Mouse (Mus musculus): ENCODE data around the gene Rab3a. TPM values are rescaled to one million over a fixed set of nuclear protein-coding genes. Genes with fewer than 3 reads are reported as not detected.
A peak's percentile ranks its signal among the peaks of the same experiment; 100 is the strongest.

Rab3a gene
- polyA plus RNA-seq, 1 experiment from 2014 or later: 2.7 TPM

DNA sequence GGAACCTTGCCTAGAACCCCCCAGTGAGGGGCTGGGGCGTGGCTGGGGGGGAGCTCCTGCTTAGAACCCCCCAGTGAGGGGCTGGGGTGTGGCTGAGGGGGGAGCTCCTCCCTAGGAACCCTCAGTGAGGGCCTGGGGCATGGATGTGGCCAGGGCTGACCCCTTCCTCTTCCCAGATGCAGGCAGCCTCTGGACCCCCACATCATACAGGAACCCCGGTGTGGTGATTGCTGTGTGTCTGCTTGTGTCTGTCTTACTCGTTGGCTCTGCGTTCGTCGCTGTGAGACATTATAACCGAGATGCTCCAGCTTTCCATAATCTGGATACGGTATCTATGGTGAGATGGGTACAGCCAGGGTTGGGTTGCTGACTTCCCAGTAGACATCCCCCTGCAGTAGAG lies 32.9 kb upstream of the Rab3a start:
- whole genome bisulfite sequencing (ENCODE audit: insufficient replicate concordance): 71% methylated on average over 8 of the region's 8 CpGs
- H3K27me3 ChIP-seq: peaks cover 41% of the 10 kb centered on the region
- H3K4me1 ChIP-seq (replicated peaks): peaks cover 12% of the 10 kb centered on the region; the same call in 1 of the 2 replicates
- no peak overlapping the region for H3K9ac ChIP-seq
- H3K4me3 ChIP-seq (replicated peaks): no peak overlapping the region
- no peaks in the 10 kb centered on the region for H3K9me3 ChIP-seq (replicated peaks)
- no peak overlapping the region for H3K27ac ChIP-seq (replicated peaks)
- no peaks in the 10 kb centered on the region for H3K36me3 ChIP-seq (replicated peaks)
- ATAC-seq (ENCODE audit: insufficient read depth): no peak
- H3K4me2 ChIP-seq: no peak overlapping the region

DNA sequence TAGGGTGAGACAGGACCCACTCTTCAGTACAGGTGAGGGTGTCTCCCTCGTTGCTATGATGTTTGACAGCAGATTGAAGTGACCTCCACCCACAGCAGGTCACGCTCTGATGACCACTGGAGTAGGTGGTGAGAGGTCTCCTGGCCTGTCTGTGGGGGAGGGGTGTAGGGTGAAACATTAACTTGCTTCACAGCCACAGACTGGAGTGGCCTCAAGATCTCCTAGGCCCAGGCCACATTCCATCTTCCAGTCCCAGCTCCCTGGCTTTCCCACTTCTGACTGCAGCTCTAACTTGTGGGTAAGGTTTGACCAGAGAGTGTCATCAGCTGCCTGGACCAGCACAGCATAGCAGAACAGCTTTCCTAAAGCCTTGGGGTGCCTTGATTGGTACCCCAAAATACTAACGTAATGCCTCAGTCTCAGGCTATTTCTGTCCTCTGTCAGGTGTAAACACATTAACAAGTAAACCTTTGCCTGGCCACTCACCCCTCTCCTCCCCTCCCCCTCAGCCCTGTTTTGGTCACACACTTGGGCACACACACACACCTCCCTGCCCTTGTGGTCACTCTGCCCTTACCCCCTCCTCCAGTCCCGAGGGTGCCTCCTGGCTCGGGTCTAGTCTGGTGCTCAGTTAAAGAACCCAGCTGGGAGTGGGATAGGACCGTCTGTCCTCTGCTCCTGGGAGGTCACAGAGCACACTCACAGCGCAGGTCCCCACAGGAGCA lies 30.8 kb upstream of the Rab3a start, which contains the start of gene Pde4c:
Pde4c (plus strand) TSS at position 235 of the 725 bp plus-strand sequence.
- 46% methylated on average over 7 of the region's 7 CpGs for WGBS (ENCODE audit: insufficient replicate concordance)
- Histone ChIP-seq H3K4me2 (peak within 1 kb of the TSS; percentile 50), H3K4me1 (replicated peaks) (peaks cover 12% of the 10 kb centered on the region; the same call in 1 of the 2 replicates), H3K9me3 (replicated peaks) (no peaks in the 10 kb centered on the region), H3K27me3 (peaks cover 44% of the 10 kb centered on the region), H3K4me3 (replicated peaks) (peak within 1 kb of the TSS; percentile 27), H3K9ac (peak within 1 kb of the TSS; percentile 32; the same call in 1 of the 2 replicates), H3K27ac (replicated peaks) (peak within 1 kb of the TSS; percentile 81), H3K36me3 (replicated peaks) (no peaks in the 10 kb centered on the region)
- peak; percentile 75 for ATAC-seq (ENCODE audit: insufficient read depth)

DNA sequence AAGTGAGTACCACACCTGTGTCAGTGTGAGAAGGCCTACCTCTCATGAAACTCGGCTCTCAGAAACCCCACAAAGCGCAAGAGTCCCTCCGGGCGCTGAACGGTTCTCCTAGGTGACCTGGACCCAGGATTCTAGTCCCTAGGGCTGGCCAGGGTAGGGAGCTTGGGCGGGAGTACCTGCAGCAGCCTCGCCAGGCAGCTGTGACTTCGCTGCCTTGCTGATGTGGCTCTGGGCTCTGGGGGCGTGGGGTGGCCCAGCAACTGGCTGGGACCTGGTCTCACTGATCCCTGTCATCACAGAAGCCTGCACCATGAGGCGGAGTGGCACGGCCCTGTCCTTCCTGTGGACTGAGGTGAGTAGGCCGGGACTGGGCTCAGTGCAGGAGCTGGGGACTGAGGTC lies 30.3 kb upstream of the Rab3a start:
- H3K9me3 ChIP-seq (replicated peaks): no peaks in the 10 kb centered on the region
- peaks cover 12% of the 10 kb centered on the region; the same call in 1 of the 2 replicates for H3K4me1 ChIP-seq (replicated peaks)
- no peak overlapping the region for H3K4me3 ChIP-seq (replicated peaks)
- H3K27ac ChIP-seq (replicated peaks): peak overlapping the region; percentile 81
- H3K27me3 ChIP-seq: peaks cover 45% of the 10 kb centered on the region
- peak overlapping the region; percentile 21; the same call in 1 of the 2 replicates for H3K4me2 ChIP-seq
- no peak for ATAC-seq (ENCODE audit: insufficient read depth)
- 59% methylated on average over 12 of the region's 12 CpGs for WGBS (ENCODE audit: insufficient replicate concordance)
- H3K36me3 ChIP-seq (replicated peaks): no peaks in the 10 kb centered on the region
- peak overlapping the region; percentile 32; the same call in 1 of the 2 replicates for H3K9ac ChIP-seq

DNA sequence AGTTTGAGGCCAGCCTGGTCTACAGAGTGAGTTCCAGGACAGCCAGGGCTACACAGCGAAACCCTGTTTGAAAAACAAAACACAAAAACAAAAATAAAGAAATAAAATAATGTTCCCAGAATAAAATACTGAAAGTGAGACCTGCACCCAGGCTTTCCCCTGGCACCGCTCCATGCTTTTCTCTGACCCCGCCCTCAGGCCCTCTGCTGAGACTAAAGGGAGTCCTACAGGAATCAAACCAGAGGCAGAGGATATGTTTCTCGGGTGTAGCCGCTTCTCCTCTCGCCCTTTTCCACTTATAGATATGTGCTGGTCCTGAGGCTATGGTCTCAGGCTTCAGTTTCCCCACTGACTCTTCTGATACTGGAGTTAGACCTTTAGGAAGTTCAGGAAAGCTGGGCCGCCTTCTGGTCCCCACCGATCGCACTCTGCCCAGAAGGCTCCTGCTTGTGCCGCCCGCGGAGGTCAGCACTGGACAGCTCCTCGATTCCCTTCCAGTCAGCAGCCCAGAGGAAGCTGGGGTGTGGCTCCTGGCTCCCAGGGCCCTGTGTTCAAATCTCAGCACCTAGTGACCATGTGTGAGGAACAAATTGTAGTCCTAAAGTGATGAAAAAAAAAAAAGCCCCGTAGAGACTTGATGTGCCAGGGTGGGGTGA lies 28.6 kb upstream of the Rab3a start:
- Histone ChIP-seq H3K9ac (no peak overlapping the region), H3K4me2 (no peak overlapping the region), H3K4me1 (replicated peaks) (peaks cover 11% of the 10 kb centered on the region), H3K27ac (replicated peaks) (no peak overlapping the region), H3K36me3 (replicated peaks) (no peaks in the 10 kb centered on the region), H3K27me3 (peaks cover 53% of the 10 kb centered on the region), H3K4me3 (replicated peaks) (no peak overlapping the region), H3K9me3 (replicated peaks) (no peaks in the 10 kb centered on the region)
- no peak for ATAC-seq (ENCODE audit: insufficient read depth)
- 23% methylated on average over 14 of the region's 14 CpGs for WGBS (ENCODE audit: insufficient replicate concordance)

DNA sequence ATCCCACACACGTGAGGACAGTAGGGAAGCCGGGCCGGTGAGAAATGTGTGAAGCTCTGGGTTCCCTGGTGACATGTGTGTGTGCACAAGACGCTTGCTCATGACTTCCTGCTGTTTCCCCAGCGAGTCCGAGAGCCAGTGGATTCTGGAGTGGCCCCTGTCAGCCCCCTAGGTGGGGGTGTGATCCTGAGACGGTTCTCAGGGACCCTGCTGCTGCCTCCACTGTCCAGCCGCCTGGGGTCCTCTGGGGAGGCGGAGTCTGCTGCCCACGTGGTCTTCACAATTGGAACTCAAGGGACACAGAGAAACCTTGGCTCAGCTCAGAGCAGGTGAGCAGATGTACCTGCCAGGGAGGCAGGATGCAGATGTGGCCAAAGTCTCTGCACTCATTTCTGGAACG lies 27.8 kb upstream of the Rab3a start:
- H3K9me3 ChIP-seq (replicated peaks): no peaks in the 10 kb centered on the region
- no peak overlapping the region for H3K4me3 ChIP-seq (replicated peaks)
- peaks cover 11% of the 10 kb centered on the region for H3K4me1 ChIP-seq (replicated peaks)
- H3K4me2 ChIP-seq: no peak overlapping the region
- H3K9ac ChIP-seq: no peak overlapping the region
- no peaks in the 10 kb centered on the region for H3K36me3 ChIP-seq (replicated peaks)
- no peak for ATAC-seq (ENCODE audit: insufficient read depth)
- H3K27ac ChIP-seq (replicated peaks): no peak overlapping the region
- H3K27me3 ChIP-seq: peaks cover 61% of the 10 kb centered on the region
- 35% methylated on average over 11 of the region's 11 CpGs for WGBS (ENCODE audit: insufficient replicate concordance)

DNA sequence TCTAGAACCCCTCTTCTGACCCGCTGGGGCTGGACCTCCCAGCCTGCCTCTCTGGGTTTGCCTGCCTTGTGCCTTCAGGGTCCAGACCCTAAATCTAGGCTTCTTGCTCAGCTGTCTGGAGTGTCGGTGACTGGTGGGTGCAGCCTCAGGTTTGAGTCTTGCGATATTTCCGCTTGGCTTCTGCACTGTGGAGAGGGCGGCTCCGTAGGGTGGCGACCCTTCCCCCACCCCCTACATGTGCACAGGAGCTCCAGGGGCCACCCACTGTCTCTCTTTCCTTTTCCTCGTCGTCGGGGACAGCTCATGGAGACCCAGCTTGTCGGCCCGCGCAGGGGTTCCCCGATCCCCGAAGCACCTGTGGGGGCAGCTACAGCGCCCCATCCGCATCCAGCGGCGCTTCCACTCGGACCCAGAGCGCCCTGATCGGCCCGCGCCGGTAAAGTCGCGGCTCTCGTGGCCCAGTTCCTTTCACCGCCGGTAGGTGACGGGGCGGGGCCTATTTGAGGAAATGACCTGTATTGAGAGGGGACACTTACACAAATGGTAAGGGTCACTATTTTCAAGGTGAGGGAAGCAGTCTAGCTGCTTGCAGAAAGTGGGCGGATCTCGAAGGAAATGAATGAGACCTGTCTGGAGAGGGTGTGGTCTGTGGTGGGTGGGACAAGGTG lies 24.5 kb upstream of the Rab3a start:
- H3K4me1 ChIP-seq (replicated peaks): peaks cover 7% of the 10 kb centered on the region
- no peak overlapping the region for H3K27ac ChIP-seq (replicated peaks)
- H3K36me3 ChIP-seq (replicated peaks): no peaks in the 10 kb centered on the region
- no peak overlapping the region for H3K9ac ChIP-seq
- peak overlapping the region; percentile 35 for H3K4me3 ChIP-seq (replicated peaks)
- H3K27me3 ChIP-seq: peaks cover 73% of the 10 kb centered on the region
- no peaks in the 10 kb centered on the region for H3K9me3 ChIP-seq (replicated peaks)
- 2% methylated on average over 34 of the region's 34 CpGs for WGBS (ENCODE audit: insufficient replicate concordance)
- peak overlapping the region; percentile 61 for H3K4me2 ChIP-seq
- ATAC-seq (ENCODE audit: insufficient read depth): no peak

DNA sequence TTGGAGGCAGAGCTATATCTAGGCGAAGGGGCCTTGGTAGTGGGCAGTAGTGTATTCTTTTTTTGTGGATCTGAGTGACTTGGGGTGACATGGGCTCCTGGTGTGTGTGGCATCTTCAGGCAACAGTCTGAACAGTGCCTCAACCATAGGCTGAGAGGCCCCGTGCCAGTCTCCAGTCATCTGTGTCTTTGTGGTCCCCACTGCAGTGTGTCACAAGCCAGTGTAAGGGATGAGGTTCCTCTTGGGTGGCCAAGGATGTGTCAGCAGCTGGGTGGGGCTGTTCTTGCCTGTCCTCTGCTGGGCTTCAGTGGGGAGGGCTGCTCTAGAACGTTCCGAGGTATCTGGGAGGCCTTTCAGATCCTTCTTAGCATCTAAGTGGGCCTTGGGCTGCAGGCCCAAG lies 23.5 kb upstream of the Rab3a start:
- Histone ChIP-seq H3K9ac (no peak overlapping the region), H3K4me2 (no peak overlapping the region), H3K4me3 (replicated peaks) (no peak overlapping the region), H3K27ac (replicated peaks) (no peak overlapping the region), H3K9me3 (replicated peaks) (no peaks in the 10 kb centered on the region), H3K36me3 (replicated peaks) (no peaks in the 10 kb centered on the region), H3K27me3 (peaks cover 73% of the 10 kb centered on the region), H3K4me1 (replicated peaks) (peaks cover 7% of the 10 kb centered on the region)
- WGBS (ENCODE audit: insufficient replicate concordance): 62% methylated on average over 4 of the region's 4 CpGs
- ATAC-seq (ENCODE audit: insufficient read depth): peak; percentile 20; the same call in 1 of the 2 replicates

DNA sequence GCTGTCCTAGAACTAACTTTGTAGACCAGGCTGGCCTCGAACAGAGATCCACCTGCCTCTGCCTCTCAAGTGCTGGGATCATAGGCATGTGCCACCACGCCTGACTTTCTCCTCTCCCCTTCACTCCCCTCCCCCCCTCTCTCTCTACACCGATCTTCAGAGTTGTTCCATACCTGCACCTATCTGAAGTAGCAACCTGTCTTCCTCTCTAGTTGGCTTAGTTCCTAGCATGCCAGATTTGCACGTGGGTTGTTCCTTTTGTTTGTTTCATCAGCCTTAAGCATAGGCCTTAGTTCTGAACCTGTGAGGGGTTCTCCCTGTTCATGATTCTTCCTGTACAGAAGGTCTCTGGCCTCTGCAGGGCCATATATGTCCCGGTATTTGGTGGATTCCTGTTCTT lies 16.8 kb upstream of the Rab3a start:
- no peak overlapping the region for H3K9ac ChIP-seq
- H3K27ac ChIP-seq (replicated peaks): no peak overlapping the region
- no peaks in the 10 kb centered on the region for H3K36me3 ChIP-seq (replicated peaks)
- WGBS (ENCODE audit: insufficient replicate concordance): 47% methylated on average over 5 of the region's 5 CpGs
- H3K4me1 ChIP-seq (replicated peaks): 0 out of 2 replicates have a peak, but pooled peaks cover 3% of the 10 kb centered on the region
- no peaks in the 10 kb centered on the region for H3K9me3 ChIP-seq (replicated peaks)
- no peak for ATAC-seq (ENCODE audit: insufficient read depth)
- no peak overlapping the region for H3K4me2 ChIP-seq
- peaks cover 58% of the 10 kb centered on the region for H3K27me3 ChIP-seq
- no peak overlapping the region for H3K4me3 ChIP-seq (replicated peaks)

DNA sequence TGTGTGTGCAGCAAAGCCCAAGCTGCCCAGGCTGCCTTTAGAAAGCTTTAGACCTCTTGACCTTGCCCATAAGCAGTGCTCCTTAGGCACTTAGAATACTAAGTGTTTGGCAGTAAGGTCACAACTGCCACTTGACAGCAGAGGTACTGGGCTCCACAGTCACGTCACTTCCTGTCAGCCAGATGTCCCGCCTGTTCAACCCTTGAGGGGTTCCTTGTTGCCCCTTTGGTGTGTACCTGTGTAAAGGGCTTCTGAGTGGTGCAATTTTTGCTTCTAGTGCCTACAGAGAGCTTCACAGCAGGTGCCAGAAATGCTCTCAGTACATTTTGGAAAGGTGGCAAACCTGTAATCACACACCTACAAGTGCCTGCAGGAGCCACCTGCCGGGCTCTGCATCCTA lies 16.3 kb upstream of the Rab3a start:
- no peak for ATAC-seq (ENCODE audit: insufficient read depth)
- Histone ChIP-seq H3K36me3 (replicated peaks) (no peaks in the 10 kb centered on the region), H3K9me3 (replicated peaks) (no peaks in the 10 kb centered on the region), H3K4me2 (no peak overlapping the region), H3K4me1 (replicated peaks) (peaks cover 8% of the 10 kb centered on the region), H3K27me3 (peaks cover 61% of the 10 kb centered on the region), H3K4me3 (replicated peaks) (no peak overlapping the region), H3K9ac (no peak overlapping the region), H3K27ac (replicated peaks) (no peak overlapping the region)
- 42% methylated on average over 3 of the region's 3 CpGs for WGBS (ENCODE audit: insufficient replicate concordance)

DNA sequence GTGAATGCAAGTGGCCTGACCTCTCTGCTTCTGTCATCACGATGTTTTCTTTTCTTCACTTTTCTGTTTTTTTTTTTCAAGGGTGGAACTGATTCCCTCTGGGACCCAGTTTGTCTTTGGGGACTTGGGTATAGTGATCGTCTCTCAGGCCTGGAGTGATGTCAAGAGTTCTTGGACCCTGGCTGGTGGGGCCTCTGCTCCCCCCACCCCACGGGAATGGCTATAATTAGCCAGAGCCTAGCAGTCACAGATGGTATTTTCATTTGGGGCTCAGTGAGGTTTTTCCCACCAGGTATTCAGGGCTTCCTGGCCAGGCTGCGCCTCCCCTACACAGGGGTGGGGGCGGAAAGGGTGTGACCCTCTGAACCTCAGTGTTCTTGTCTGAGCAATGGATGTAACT lies 12.8 kb upstream of the Rab3a start:
- H3K9me3 ChIP-seq (replicated peaks): no peaks in the 10 kb centered on the region
- no peak overlapping the region for H3K4me3 ChIP-seq (replicated peaks)
- no peak overlapping the region for H3K27ac ChIP-seq (replicated peaks)
- no peaks in the 10 kb centered on the region for H3K36me3 ChIP-seq (replicated peaks)
- H3K4me1 ChIP-seq (replicated peaks): peaks cover 25% of the 10 kb centered on the region
- no peak overlapping the region for H3K4me2 ChIP-seq
- ATAC-seq (ENCODE audit: insufficient read depth): no peak
- WGBS (ENCODE audit: insufficient replicate concordance): 48% methylated on average over 5 of the region's 5 CpGs
- no peak overlapping the region for H3K9ac ChIP-seq
- peaks cover 92% of the 10 kb centered on the region for H3K27me3 ChIP-seq

DNA sequence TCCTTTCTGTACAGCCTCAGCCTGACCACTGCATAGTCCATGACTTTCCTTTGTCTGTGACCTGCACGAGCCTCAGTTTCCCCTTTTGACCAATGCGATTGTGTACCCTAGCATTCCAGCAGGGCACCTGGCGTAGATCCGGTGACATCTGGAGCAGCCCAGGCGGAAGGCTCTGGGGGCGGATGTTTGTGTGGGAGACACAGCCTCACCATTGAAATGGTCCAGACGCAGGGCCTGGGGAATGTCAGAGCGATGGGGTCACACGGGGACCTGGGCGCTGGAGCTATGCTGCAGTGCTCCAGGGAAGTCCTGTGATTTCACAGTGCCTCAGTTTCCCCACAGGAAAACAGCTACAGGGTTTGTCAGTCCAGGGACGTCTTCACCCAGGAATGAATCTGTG lies 12.3 kb upstream of the Rab3a start:
- no peak overlapping the region for H3K27ac ChIP-seq (replicated peaks)
- H3K9ac ChIP-seq: no peak overlapping the region
- no peak for ATAC-seq (ENCODE audit: insufficient read depth)
- WGBS (ENCODE audit: insufficient replicate concordance): 50% methylated on average over 11 of the region's 11 CpGs
- H3K4me2 ChIP-seq: no peak overlapping the region
- H3K4me1 ChIP-seq (replicated peaks): peaks cover 25% of the 10 kb centered on the region
- H3K4me3 ChIP-seq (replicated peaks): no peak overlapping the region
- peaks cover 95% of the 10 kb centered on the region for H3K27me3 ChIP-seq
- no peaks in the 10 kb centered on the region for H3K9me3 ChIP-seq (replicated peaks)
- H3K36me3 ChIP-seq (replicated peaks): no peaks in the 10 kb centered on the region

All from liver, embryonic 15.5 days (tissue).